Mouse (Mus musculus): ENCODE data around the gene Pinlyp.

DNA sequence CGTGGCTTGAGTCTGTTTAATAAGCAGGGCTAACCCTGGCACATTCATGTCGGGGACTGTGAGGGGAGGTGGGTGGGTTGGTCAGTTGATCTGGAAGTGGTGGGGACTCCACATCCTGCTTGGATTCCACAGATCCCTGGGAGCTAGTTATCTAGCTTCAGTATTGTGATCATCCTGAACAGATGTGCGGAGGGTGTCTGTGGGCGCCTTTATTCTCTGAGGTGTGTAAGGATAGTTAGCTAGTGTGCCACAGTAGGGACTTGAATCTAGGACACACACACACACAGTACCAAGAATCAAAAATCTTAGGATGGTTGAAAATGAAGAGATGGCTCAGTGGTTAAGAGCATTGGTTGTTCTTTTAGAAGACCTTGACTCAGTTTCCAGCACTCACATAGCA, 22.6 kb upstream of the Pinlyp start:
- TF ChIP-seq GATA1 (IDR thresholded peaks at IDR 0.05; ENCODE audit: borderline replicate concordance, low read length) (no peak), FLI1 (IDR thresholded peaks at IDR 0.05; ENCODE audit: low read length) (no peak)

Data from megakaryocyte, embryonic 14.5 days (primary cell).